Mouse (Mus musculus): ENCODE measurements at regions not wholly inside any gene's neighbourhood (a gene's known extent, or its start where the extent isn't known, plus 50 kb on each side); places are given as distances from the start of the nearest gene placed in this dataset.

- Histone ChIP-seq H3K27ac (ENCODE audit: low read length) (no peak overlapping the region), H3K27me3 (ENCODE audit: control insufficient read depth, insufficient read depth, low read depth, low read length) (no peaks in the 10 kb centered on the region), H3K36me3 (ENCODE audit: control insufficient read depth, insufficient read depth) (no peaks in the 10 kb centered on the region), H3K4me3 (ENCODE audit: low read depth, low read length) (no peak overlapping the region), H3K9ac (ENCODE audit: low read depth, low read length) (no peak overlapping the region), H3K9me3 (replicated peaks; ENCODE audit: control insufficient read depth, low read length) (no peaks in the 10 kb centered on the region), H3K4me2 (ENCODE audit: low read depth, low read length) (no peak overlapping the region), H3K4me1 (ENCODE audit: control insufficient read depth, low read depth, low read length) (no peaks in the 10 kb centered on the region)
- ATAC-seq (ENCODE audit: low read depth): no peak
- 4% methylated on average over 3 of the region's 3 CpGs for WGBS (ENCODE audit: insufficient replicate concordance)
These were observed 1085.3 kb downstream of the 4930444P10Rik start for GRCm38 (mm10) chr1:15007663-15008344.

- H3K4me2 ChIP-seq (ENCODE audit: low read depth, low read length): no peak overlapping the region
- H3K4me1 ChIP-seq (ENCODE audit: control insufficient read depth, low read depth, low read length): no peaks in the 10 kb centered on the region
- no peak overlapping the region for H3K9ac ChIP-seq (ENCODE audit: low read depth, low read length)
- H3K36me3 ChIP-seq (ENCODE audit: control insufficient read depth, insufficient read depth): no peaks in the 10 kb centered on the region
- no peak overlapping the region for H3K4me3 ChIP-seq (ENCODE audit: low read depth, low read length)
- H3K27me3 ChIP-seq (ENCODE audit: control insufficient read depth, insufficient read depth, low read depth, low read length): no peaks in the 10 kb centered on the region
- ATAC-seq (ENCODE audit: low read depth): no peak
- no peaks in the 10 kb centered on the region for H3K9me3 ChIP-seq (replicated peaks; ENCODE audit: control insufficient read depth, low read length)
- no peak overlapping the region for H3K27ac ChIP-seq (ENCODE audit: low read length)
- whole genome bisulfite sequencing (ENCODE audit: insufficient replicate concordance): 76% methylated on average over 3 of the region's 3 CpGs
These were observed 1097.8 kb downstream of the 4930444P10Rik start for GRCm38 (mm10) chr1:14995348-14995747.

- Histone ChIP-seq H3K4me1 (ENCODE audit: control insufficient read depth, low read depth, low read length) (no peaks in the 10 kb centered on the region), H3K27me3 (ENCODE audit: control insufficient read depth, insufficient read depth, low read depth, low read length) (no peaks in the 10 kb centered on the region), H3K9ac (ENCODE audit: low read depth, low read length) (no peak overlapping the region), H3K27ac (ENCODE audit: low read length) (no peak overlapping the region), H3K36me3 (ENCODE audit: control insufficient read depth, insufficient read depth) (no peaks in the 10 kb centered on the region), H3K9me3 (replicated peaks; ENCODE audit: control insufficient read depth, low read length) (no peaks in the 10 kb centered on the region; the same call in 1 of the 2 replicates), H3K4me2 (ENCODE audit: low read depth, low read length) (no peak overlapping the region), H3K4me3 (ENCODE audit: low read depth, low read length) (no peak overlapping the region)
- ATAC-seq (ENCODE audit: low read depth): no peak
- 32% methylated on average over 6 of the region's 6 CpGs for WGBS (ENCODE audit: insufficient replicate concordance)
These were observed 1112.9 kb downstream of the 4930444P10Rik start for GRCm38 (mm10) chr1:14980093-14980711.

Measured in liver, embryonic 16.5 days (tissue).